Mouse (Mus musculus): ENCODE results near the gene Prkci.

DNA sequence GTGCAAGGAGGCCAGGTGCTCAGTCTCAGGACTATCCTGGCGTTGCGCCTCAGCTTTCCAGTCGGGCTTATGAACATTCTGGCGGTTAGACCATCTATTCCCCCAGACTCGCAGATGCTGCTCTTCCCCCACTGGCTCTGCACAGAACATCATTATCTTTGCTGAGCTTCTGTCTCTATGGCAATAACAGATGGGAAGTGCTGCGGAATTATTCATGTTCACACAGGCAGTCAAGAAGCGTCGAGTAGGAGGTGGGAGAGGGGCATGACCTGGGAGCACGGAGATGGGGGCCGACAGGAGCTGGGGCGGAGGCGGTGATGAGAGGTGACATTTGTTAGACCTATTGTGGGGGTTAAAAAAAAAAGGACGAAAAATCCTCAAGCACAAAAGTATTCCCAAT, 97.6 kb downstream of the Prkci start:
- no peak for TF ChIP-seq CTCF (IDR thresholded peaks at IDR 0.05)
- no peak for TF ChIP-seq EP300 (IDR thresholded peaks at IDR 0.05)

All from lung, postnatal 0 days (tissue).